Mouse (Mus musculus): ENCODE data around the gene Fam98a. TPM values are rescaled to one million over a fixed set of nuclear protein-coding genes. Genes with fewer than 3 reads are reported as not detected.

Gene Fam98a
- polyA plus RNA-seq, 1 experiment from 2014 or later: 9.9 TPM

- no peak for DNase-seq (ENCODE audit: low spot score)
- no peak for ATAC-seq (ENCODE audit: low FRiP score)
- 90% methylated on average over 1 of the region's 1 CpGs for WGBS
- no peak overlapping the region for H3K4me3 ChIP-seq (replicated peaks; ENCODE audit: low read length)
- 0 out of 2 replicates have a peak, but pooled peaks cover 4% of the 10 kb centered on the region for H3K36me3 ChIP-seq (replicated peaks; ENCODE audit: control insufficient read depth, insufficient read depth)
- no peaks in the 10 kb centered on the region for H3K9me3 ChIP-seq (ENCODE audit: control insufficient read depth, low read length)
- H3K27me3 ChIP-seq (ENCODE audit: control insufficient read depth, insufficient read depth, low read length): no peaks in the 10 kb centered on the region
- H3K4me2 ChIP-seq (replicated peaks): no peak overlapping the region
- no peaks in the 10 kb centered on the region for H3K4me1 ChIP-seq (replicated peaks; ENCODE audit: control insufficient read depth, insufficient read depth, low read length)
- H3K27ac ChIP-seq: no peak overlapping the region
- no peak overlapping the region for H3K9ac ChIP-seq
Observed at GRCm38 (mm10) chr17:75526411-75526810, 25.3 kb downstream of the Fam98a start.

- H3K4me1 ChIP-seq (replicated peaks; ENCODE audit: control insufficient read depth, insufficient read depth, low read length): no peaks in the 10 kb centered on the region
- no peak overlapping the region for H3K27ac ChIP-seq
- DNase-seq (ENCODE audit: low spot score) (no peak), ATAC-seq (ENCODE audit: low FRiP score) (no peak)
- no peak overlapping the region for H3K4me3 ChIP-seq (replicated peaks; ENCODE audit: low read length)
- H3K4me2 ChIP-seq (replicated peaks): no peak overlapping the region
- WGBS: 80% methylated on average over 3 of the region's 3 CpGs
- H3K27me3 ChIP-seq (ENCODE audit: control insufficient read depth, insufficient read depth, low read length): no peaks in the 10 kb centered on the region
- H3K9ac ChIP-seq: no peak overlapping the region
- H3K36me3 ChIP-seq (replicated peaks; ENCODE audit: control insufficient read depth, insufficient read depth): no peaks in the 10 kb centered on the region
- no peaks in the 10 kb centered on the region for H3K9me3 ChIP-seq (ENCODE audit: control insufficient read depth, low read length)
Observed at GRCm38 (mm10) chr17:75523812-75524211, 27.9 kb downstream of the Fam98a start.

- Histone ChIP-seq H3K27ac (no peak overlapping the region), H3K9me3 (ENCODE audit: control insufficient read depth, low read length) (no peaks in the 10 kb centered on the region), H3K9ac (no peak overlapping the region), H3K4me3 (replicated peaks; ENCODE audit: low read length) (no peak overlapping the region), H3K4me2 (replicated peaks) (no peak overlapping the region), H3K27me3 (ENCODE audit: control insufficient read depth, insufficient read depth, low read length) (no peaks in the 10 kb centered on the region), H3K36me3 (replicated peaks; ENCODE audit: control insufficient read depth, insufficient read depth) (no peaks in the 10 kb centered on the region), H3K4me1 (replicated peaks; ENCODE audit: control insufficient read depth, insufficient read depth, low read length) (no peaks in the 10 kb centered on the region)
- WGBS: 18% methylated on average over 9 of the region's 9 CpGs
- ATAC-seq (ENCODE audit: low FRiP score) (no peak; the same call in 1 of the 2 replicates), DNase-seq (ENCODE audit: low spot score) (no peak)
Observed at GRCm38 (mm10) chr17:75522347-75523065, 29.2 kb downstream of the Fam98a start.

GRCm38 (mm10) chr17:75521236-75521842 is 30.4 kb downstream of the Fam98a start:
- no peaks in the 10 kb centered on the region for H3K27me3 ChIP-seq (ENCODE audit: control insufficient read depth, insufficient read depth, low read length)
- H3K36me3 ChIP-seq (replicated peaks; ENCODE audit: control insufficient read depth, insufficient read depth): no peaks in the 10 kb centered on the region
- H3K4me1 ChIP-seq (replicated peaks; ENCODE audit: control insufficient read depth, insufficient read depth, low read length): no peaks in the 10 kb centered on the region
- H3K4me3 ChIP-seq (replicated peaks; ENCODE audit: low read length): no peak overlapping the region
- ATAC-seq (ENCODE audit: low FRiP score) (no peak), DNase-seq (ENCODE audit: low spot score) (no peak)
- no peaks in the 10 kb centered on the region for H3K9me3 ChIP-seq (ENCODE audit: control insufficient read depth, low read length)
- 12% methylated on average over 6 of the region's 6 CpGs for WGBS
- no peak overlapping the region for H3K27ac ChIP-seq
- H3K9ac ChIP-seq: no peak overlapping the region
- no peak overlapping the region for H3K4me2 ChIP-seq (replicated peaks)

GRCm38 (mm10) chr17:75519239-75519900 is 32.4 kb downstream of the Fam98a start:
- Histone ChIP-seq H3K4me2 (replicated peaks) (no peak overlapping the region), H3K4me1 (replicated peaks; ENCODE audit: control insufficient read depth, insufficient read depth, low read length) (no peaks in the 10 kb centered on the region), H3K27me3 (ENCODE audit: control insufficient read depth, insufficient read depth, low read length) (no peaks in the 10 kb centered on the region), H3K27ac (no peak overlapping the region), H3K36me3 (replicated peaks; ENCODE audit: control insufficient read depth, insufficient read depth) (no peaks in the 10 kb centered on the region), H3K4me3 (replicated peaks; ENCODE audit: low read length) (no peak overlapping the region), H3K9me3 (ENCODE audit: control insufficient read depth, low read length) (no peaks in the 10 kb centered on the region), H3K9ac (no peak overlapping the region)
- 87% methylated on average over 8 of the region's 8 CpGs for WGBS
- ATAC-seq (ENCODE audit: low FRiP score) (no peak), DNase-seq (ENCODE audit: low spot score) (no peak)

- no peaks in the 10 kb centered on the region for H3K27me3 ChIP-seq (ENCODE audit: control insufficient read depth, insufficient read depth, low read length)
- WGBS: 67% methylated on average over 8 of the region's 8 CpGs
- no peak overlapping the region for H3K4me2 ChIP-seq (replicated peaks)
- ATAC-seq (ENCODE audit: low FRiP score) (no peak), DNase-seq (ENCODE audit: low spot score) (no peak)
- H3K9me3 ChIP-seq (ENCODE audit: control insufficient read depth, low read length): no peaks in the 10 kb centered on the region
- no peak overlapping the region for H3K27ac ChIP-seq
- no peak overlapping the region for H3K9ac ChIP-seq
- H3K36me3 ChIP-seq (replicated peaks; ENCODE audit: control insufficient read depth, insufficient read depth): no peaks in the 10 kb centered on the region
- H3K4me1 ChIP-seq (replicated peaks; ENCODE audit: control insufficient read depth, insufficient read depth, low read length): no peaks in the 10 kb centered on the region
- no peak overlapping the region for H3K4me3 ChIP-seq (replicated peaks; ENCODE audit: low read length)
Observed at GRCm38 (mm10) chr17:75518181-75518901, 33.4 kb downstream of the Fam98a start.

- 83% methylated on average over 4 of the region's 4 CpGs for WGBS
- Histone ChIP-seq H3K27me3 (ENCODE audit: control insufficient read depth, insufficient read depth, low read length) (no peaks in the 10 kb centered on the region), H3K4me2 (replicated peaks) (no peak overlapping the region), H3K9ac (no peak overlapping the region), H3K4me3 (replicated peaks; ENCODE audit: low read length) (no peak overlapping the region), H3K27ac (no peak overlapping the region), H3K36me3 (replicated peaks; ENCODE audit: control insufficient read depth, insufficient read depth) (no peaks in the 10 kb centered on the region), H3K9me3 (ENCODE audit: control insufficient read depth, low read length) (no peaks in the 10 kb centered on the region), H3K4me1 (replicated peaks; ENCODE audit: control insufficient read depth, insufficient read depth, low read length) (no peaks in the 10 kb centered on the region)
- ATAC-seq (ENCODE audit: low FRiP score) (no peak), DNase-seq (ENCODE audit: low spot score) (no peak)
Observed at GRCm38 (mm10) chr17:75516591-75516990, 35.2 kb downstream of the Fam98a start.

- 89% methylated on average over 5 of the region's 5 CpGs for WGBS
- H3K36me3 ChIP-seq (replicated peaks; ENCODE audit: control insufficient read depth, insufficient read depth): no peaks in the 10 kb centered on the region
- H3K4me2 ChIP-seq (replicated peaks): no peak overlapping the region
- no peak overlapping the region for H3K4me3 ChIP-seq (replicated peaks; ENCODE audit: low read length)
- no peak overlapping the region for H3K9ac ChIP-seq
- DNase-seq (ENCODE audit: low spot score) (no peak), ATAC-seq (ENCODE audit: low FRiP score) (no peak)
- no peaks in the 10 kb centered on the region for H3K9me3 ChIP-seq (ENCODE audit: control insufficient read depth, low read length)
- no peaks in the 10 kb centered on the region for H3K27me3 ChIP-seq (ENCODE audit: control insufficient read depth, insufficient read depth, low read length)
- no peak overlapping the region for H3K27ac ChIP-seq
- H3K4me1 ChIP-seq (replicated peaks; ENCODE audit: control insufficient read depth, insufficient read depth, low read length): no peaks in the 10 kb centered on the region
Observed at GRCm38 (mm10) chr17:75509257-75509656, 42.5 kb downstream of the Fam98a start.
